Mouse (Mus musculus) cortical plate, adult 2 months (tissue): ENCODE measurements around the gene Mrpl39.

Experiments used
- CTCF ChIP-seq: fragments of 200-500 bp; IDR thresholded peaks from 2 replicates; pipeline ENCODE4 v1.5.1; 2011; ENCODE audit warnings: mild to moderate bottlenecking, control low read depth, low read length; ENCODE audit not compliant: insufficient read depth; ENCODE audit errors: extremely low read depth
- POLR2A ChIP-seq: fragments of 200-500 bp; IDR thresholded peaks from 2 replicates; pipeline ENCODE4 v1.6.1; 2011; ENCODE audit warnings: mild to moderate bottlenecking, low read length, control low read depth; ENCODE audit not compliant: insufficient read depth; ENCODE audit errors: extremely low read depth

GRCm38 (mm10) chr16:84770891-84771290 lies 35.3 kb upstream of the Mrpl39 start:
- TF ChIP-seq POLR2A = no peak
- no peak for TF ChIP-seq CTCF
